Mouse (Mus musculus) erythroid progenitor cell, adult 5-6 weeks (primary cell): ENCODE results near the gene Lpar1. TPM values are rescaled to one million over a fixed set of nuclear protein-coding genes. Genes with fewer than 3 reads are reported as not detected.
"Not testable (repeated sequence)": the region's sequence is repeated elsewhere in the genome, so short reads cannot be mapped to it uniquely, and the experiment has no call there.

Experiments
- ATAC-seq: replicated peaks from 2 replicates; pipeline ENCODE4 v1.8.0; 2016; ENCODE audit warnings: moderate number of reproducible peaks, mild to moderate bottlenecking, moderate TSS enrichment, inconsistent platforms; ENCODE audit not compliant: poor library complexity, low FRiP score, severe bottlenecking
- total RNA-seq, 2 experiments: library from RNA; stranded (forward) in 1 of 2; stranded (reverse) in 1 of 2; fragments of 150-400 nt in 1 of 2; fragments of 186-747, 209-891 nt in 1 of 2; gene quantifications; 2 replicates each; pipeline versions ENCODE4 v1.2.3 to v1.2.4; 2015 to 2017; ENCODE audit warnings: low replicate concordance in 2 of 2

Lpar1 gene
- total RNA-seq, 2 experiments from 2014 or later: not detected

DNA sequence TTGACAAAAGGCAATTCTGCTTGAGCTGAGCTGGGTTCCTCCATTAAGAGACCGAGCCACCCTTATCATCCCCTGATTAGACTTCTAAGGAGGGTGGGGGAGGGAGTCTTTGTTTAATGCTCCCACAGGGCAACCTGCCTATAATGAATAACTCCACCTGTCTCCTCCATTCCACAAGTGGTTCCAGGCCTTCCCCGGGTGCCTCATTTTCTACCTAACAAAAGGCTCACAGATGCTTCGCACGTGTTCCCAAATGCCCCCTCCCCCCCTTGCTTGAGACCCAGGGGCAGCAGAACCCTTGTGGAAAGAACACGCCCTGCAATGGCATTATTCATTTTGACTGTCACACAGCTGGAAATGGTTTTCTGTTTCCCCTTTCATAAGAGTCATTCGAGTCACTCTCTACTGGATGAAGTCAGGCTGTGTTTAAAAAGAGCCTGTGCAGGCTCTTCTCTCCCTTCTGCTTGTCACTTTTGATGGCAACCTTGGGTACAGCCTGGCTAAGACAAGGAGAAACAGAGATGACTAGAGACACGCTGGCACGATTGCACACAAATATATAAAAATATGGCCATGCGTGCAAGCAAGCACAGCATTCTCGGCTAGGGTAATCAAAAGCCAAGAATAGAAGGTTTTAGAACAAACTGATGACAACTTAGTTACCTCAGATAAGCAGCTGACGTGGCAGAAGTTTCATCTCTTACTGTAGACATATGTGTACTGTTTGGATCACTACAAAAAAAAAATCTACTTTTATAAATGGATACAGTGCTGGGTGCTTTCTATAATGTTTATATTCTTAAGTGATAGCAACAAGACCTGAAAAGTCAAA is 7.0 kb downstream of the Lpar1 start:
- ATAC-seq: no peak

DNA sequence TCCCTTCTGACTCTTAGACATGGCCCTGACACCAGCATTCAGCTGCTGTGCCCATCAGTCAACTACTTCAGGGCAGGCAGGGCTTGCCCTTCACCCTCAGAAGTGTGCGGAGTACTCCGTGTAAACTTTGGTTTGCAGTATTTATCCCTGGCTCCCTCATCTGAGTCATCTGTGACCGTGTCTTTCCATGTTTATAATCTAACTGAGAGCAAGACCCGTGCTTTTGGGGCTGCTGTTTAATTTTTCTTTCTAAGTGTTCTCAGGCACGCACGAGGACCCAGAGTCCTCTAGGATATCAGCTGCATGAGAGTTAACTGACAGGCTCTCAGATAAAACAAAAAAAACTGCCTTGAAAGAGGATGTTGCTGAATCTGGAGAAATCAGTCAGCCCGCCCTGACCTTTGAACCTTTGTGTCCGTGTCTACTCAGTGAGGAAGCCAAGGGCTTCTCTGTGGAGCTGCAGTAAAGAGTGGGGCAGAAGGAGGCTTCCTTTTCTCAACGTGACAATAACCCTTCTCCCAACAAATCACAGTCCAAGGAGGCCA is 7.7 kb downstream of the Lpar1 start:
- ATAC-seq: no peak

DNA sequence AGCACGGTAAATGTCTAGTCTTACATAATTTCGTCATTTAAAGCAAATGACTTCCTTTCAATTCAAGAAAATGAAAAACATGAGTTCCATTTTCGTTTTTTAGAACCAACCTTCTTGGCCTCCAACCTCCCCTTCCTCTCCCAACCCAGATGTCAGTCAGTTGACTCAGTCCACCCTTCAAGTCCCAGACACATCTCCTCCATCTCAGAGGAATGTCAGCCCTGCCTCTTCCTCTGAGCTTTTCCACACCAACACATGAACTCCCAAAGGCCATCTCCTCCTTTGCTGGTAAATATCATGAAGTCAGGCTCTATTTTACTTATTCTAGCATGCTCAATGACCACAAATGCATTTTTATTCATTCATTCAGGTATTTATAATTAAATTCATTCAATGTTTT is 10.5 kb downstream of the Lpar1 start:
- ATAC-seq: no peak

DNA sequence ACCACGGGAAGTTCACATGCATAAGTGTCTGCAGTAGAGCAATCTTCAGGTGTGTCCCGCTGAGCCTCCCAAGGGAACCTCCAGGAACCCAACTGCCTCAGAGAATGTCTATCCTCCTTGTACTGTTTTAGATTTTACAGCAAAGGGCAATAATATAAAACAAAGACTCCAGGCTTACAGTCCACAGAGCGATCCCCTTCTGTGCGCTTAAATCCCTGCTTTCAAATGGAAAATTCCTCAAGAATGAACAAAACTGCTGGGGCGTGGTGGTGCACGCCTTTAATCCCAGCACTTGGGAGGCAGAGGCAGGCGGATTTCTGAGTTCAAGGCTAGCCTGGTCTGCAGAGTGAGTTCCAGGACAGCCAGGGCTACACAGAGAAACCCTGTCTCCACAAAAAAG is 11.0 kb downstream of the Lpar1 start:
- ATAC-seq: not testable (repeated sequence)

DNA sequence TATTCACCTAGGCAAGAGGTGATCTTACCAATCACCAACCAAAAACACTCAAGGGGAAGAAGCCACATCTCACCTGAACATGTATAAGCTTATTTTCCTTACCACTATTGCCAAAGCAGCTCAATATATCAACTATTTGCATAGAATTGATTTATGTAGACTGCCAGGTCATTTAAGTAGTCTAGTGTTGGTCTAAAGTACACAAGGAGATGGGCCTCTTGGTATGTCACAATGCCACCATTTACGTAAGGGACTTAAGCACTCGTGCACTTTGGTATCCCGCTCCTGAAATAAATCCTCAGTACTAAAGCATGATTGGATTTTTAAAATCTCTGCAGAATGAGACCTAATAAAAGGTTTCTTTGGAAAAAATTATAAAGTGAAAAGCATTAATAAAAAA is 12.9 kb downstream of the Lpar1 start:
- no peak for ATAC-seq

DNA sequence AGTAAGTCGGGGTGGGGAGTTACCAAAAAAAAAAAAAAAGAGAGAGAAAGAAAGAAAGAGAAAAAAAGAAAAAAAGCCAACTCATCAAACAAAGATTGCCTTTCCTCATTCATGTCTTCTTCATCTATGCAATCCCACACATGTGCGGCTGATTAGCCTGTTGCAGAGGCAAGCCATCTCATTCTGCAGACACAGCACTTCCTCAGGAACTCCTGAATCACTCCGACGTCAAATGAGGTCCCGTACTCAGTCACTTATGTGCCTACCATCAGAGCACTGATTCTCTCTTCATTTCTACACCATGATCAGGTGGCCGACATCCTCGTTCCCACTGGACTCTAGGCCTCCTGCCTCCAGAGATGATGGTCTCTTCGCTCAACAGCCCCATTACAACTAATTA is 13.3 kb downstream of the Lpar1 start:
- no peak for ATAC-seq

DNA sequence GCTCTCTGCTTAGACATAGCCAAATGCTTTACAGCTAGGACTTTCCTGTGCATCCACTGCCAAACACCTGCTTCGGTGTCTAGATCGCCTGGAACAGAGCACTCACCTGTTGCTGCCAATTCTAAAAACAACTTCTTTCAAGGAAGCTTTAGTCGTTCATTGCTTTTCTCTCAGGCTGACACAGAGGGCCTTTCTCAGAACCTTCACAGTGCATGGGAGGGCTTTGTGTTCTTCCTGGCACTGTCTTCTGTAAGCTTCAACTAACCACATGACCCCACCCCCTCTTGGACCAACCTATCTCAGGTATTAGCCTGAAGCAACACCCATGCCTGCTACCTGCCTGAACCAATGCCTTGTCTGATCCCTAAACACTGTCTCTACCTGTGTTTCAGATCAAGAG is 15.0 kb downstream of the Lpar1 start:
- ATAC-seq: no peak

DNA sequence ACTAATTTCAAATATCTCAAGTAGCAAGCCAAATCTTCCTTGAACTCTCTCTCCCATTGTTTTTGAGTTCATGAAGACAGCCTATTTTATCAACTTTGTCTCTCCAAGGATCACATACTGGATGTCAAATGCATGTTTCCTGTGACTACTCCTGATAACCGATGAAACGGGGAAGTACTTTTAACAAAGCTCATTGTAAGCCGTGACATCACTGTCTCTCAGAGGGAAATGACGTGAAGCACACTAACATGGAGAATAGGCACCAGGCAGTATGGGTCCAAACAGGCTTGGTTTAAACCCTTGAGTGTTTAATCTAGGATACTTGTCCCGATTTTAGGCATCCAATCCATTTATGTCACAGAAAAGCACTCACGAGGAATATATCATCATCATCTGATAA is 17.9 kb downstream of the Lpar1 start:
- no peak for ATAC-seq

DNA sequence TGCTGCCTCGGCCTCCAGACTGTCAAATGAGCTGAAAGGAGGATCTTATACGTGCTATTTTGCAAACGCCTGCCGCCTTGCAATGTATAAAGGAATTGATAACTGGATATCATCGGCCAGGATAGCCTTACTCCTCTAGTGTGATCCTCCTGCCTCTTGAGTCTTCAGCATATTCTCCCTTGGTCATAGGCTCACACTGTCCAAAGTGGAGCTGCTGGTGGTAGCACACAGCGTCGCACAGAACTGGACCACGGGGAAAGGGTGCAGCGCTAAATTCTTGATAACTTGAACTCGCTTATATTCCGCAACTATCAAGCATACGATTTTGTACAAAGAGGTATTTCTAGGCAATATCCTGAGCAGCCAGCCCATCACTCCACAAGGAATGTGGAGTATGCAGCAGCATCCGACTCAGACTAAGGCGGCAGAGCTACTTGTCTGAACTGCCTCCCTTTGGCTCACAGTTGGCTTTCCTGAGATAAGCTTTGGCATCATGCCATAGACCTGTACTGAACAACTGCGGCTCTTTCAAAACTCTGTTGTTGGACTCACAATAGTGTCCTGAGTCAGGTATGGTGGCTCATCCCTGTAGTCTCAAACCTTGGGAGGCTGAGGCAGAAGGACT is 18.9 kb downstream of the Lpar1 start:
- ATAC-seq: no peak

DNA sequence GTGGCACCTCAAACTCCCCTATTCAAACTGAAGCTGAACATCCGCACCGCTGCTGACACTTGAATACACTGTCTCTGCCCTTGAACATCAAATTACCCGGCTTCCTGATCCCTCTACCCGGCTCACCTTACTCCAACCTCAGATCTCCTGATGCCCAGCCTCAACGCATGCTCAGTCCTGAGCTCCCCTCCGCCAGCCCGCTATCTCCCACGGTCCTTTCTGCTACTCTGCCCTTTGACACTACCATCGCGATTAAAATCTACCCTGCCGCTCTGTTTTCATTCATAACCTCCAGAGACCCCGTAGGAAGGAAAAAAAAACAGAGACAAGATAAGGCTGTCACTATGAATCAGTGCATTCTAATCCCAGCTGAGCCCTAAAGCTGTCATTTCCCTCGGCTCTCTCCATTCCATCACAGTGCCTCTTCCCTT is 19.5 kb downstream of the Lpar1 start:
- ATAC-seq: no peak

DNA sequence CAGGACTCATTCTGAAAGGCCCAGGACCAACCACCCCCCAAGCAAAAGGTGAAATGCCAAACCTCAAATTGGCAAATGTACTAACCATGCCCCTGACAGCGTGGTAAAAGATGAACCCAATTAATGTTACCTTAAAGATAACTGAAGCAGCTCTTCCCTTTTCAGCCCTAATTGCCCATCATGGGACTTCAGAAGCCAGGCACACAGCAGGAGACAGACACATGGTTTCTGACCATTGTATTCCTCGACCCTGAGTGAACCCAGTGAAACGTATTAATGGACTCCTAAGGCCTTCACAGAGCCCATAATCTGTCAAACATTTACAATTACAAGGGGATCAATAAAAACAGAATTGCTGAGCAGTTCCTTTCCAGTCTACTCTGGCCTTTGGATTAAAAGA is 20.2 kb downstream of the Lpar1 start:
- no peak for ATAC-seq

DNA sequence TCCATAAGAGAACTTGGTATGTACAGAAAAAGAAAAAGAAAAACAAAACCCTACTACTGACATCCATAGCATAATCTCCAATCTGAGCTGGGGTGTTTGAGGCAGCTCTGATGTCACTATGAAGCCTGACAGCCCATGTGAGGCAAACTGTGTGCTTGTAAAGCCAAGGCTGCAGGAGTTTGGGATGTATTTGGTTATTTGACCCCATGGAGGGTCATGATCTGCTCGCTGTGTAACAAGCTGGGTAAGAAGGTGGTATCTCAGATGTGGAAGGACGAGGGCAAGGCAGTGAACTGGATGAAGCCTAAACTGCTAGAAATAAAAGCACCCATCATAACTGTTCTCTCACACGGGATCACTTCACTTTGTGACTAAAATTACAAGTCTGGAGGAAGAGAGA is 21.4 kb downstream of the Lpar1 start:
- ATAC-seq: no peak

DNA sequence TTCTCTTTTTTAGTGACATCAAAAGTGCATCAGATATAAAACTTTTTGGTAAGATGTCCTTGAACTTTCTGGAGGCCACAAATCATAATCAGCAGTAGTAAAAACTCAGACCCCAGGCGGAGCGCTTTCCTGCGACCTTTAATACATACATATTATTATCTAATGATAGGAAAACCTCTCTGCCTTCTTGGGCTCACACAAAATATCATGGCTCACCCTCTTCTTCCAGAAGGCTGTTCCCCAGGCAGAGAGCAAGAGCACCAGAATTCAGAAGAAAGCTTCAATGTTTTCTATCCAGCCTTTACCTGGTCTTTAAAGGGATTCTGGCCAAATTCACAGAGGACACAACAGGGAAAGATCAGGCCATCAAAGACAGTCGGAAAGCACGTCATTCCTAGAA is 23.0 kb downstream of the Lpar1 start:
- no peak for ATAC-seq

DNA sequence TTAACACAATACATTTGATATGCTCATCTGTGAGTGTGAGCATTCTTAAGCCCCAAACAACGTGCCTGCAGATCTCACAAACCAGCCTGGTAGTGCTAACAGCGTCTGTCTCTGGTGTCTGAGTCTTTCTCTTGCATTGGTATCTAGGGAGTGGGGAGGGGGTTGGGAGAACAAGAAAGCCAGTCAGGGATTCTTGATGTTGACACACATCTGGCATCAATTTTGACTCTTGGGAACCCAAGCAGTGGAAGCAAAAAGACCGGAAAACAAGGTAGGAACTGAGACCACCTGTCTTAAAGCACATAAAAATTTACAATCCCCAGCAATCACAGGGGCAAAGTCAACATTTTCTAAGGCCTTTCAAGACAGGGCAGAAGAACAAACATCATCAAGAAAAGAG is 23.4 kb downstream of the Lpar1 start:
- no peak for ATAC-seq

DNA sequence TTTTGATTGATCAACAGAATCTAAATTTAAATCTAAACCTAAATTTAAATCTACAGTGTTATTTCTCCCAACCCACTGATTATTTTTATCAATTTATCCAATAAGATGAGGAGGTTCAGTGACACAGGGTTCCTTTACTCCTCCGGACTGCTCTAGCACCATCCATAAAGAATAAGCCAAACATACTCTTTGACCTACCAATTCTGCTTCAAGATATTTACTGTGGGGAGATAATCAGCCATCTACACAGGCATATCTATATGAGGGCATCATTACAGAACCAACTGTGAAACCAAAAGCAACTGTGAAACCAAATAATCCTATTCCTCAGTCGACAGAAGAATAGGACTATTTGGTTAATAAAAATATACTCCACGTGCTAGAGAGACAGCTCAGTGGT is 25.8 kb downstream of the Lpar1 start:
- no peak for ATAC-seq

DNA sequence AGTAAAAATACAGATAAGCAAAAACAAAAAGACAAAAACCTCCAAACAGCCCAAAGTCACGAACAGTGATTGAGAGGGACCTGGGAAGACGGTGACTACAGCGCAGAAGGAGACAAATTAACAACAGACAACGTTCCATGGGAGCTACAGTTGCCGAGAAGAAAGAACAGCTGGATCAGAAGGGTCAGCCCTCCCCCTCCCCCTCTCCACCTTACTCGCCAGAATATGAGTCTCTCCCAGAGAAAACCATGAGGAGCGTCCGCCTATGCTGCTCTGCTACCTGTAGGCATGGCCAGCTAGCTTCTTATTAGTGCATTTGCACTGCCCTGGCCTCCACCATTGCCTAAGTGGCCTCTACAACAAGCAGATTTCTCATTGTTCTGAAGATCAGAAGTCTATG is 32.6 kb downstream of the Lpar1 start:
- ATAC-seq: no peak

DNA sequence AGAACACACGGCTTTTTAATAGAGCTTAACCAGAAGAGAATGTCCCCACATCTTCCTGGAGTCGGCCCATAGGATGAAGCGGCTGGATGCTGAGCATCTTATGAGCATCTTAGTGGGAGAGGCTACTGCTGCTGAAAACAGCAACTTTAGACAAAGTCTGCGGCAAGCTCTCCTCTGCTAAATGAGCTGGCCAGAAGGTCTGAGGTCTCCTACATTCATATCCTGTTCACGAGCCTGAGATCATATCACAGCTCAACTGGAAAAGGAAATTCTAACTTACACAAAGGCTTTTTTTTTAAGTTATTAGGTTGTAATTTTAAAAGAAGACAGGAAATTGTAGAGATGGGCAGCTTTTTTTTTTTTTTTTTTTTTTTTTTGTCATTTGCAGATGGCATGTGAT is 33.2 kb downstream of the Lpar1 start:
- no peak for ATAC-seq

DNA sequence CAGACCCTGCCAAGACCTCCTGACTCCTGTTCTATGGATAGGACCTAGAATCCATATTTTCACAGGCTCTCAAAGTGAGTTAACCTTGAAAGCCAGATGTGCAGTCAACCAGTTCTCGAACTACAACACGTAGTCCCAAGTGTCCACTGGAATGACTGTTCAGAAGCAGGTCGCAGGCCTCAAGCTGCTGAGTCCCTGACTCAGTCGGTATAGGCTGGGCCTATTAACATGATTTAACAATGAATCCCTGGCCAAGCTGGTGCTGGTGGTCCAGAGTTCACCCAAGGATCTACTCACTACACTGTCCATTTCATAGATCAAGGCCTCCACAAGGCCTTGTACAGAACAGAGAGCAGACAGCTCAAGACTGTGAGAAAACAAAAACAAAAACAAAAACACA is 33.8 kb downstream of the Lpar1 start:
- no peak for ATAC-seq

DNA sequence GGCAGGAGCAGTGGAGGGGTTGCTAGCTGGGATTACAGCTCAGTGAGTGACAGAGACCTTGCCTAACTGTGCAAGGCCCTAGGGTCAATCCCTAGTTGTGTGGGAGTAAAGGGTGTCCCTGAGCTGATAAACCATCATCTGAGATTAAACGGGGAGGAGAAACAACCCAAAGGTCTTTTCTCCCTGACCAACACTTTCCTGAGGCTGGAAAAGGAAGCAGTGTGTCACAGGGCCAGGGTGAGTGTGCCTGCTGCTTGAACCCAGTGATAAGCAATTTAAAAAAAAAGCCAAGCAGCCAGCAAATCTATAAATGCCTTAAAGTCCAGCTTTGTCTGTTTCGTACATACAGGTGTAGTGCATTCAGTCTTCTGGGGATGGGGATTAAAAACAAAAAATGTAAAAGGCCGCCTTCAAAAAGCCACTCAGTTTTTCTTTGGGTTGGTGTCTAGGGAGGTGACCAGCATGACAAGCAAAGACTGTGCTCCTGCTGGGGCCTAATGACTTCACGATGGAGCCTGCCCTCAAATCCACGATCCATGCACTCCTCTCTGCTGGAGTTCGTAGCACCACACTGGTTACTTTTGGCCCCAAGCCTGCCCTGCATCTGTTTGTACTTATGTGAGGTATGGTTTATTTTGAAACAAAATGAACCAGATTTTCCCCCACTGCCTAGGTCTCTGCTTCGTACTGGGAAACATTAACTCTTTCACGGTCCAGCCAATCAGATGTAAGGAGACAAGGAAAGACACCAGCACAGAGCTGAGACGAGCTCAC is 35.3 kb downstream of the Lpar1 start:
- no peak for ATAC-seq

DNA sequence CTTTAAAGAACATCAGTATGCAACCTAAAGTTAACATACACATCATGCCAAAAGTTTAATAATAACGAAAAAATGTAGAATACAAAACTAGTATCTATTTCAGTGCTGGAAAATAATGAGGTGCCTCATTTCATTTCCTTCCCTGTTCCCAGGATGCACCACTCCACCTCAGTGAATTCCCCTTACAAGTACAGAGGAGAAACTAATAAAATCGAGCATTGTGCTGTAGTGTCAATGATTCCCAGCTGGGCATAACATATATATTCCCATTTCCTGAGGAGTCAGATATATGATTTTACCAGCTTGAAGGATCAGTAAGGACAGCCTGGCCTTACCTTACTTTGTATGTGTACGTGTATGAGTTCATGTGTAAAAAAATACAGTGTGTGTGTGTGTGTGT is 36.9 kb downstream of the Lpar1 start:
- ATAC-seq: no peak

DNA sequence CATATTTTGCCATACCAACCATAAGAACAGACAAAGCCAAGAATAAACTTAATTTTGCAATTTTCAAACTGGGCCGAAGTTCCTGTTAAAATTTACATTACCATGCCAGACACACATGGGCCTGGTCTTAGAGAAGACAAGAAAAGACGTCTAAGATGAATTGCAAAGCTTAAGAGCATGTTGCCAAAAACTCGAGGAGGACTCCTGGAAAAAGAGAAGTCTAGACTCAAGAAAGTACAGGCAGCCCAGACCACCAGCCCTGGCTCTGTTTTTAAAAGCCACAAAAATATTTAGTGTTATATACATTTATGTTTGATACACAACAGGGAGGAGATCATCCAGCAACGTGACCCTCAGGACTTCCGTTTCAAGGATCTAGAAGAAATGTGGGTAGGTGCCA is 37.5 kb downstream of the Lpar1 start:
- ATAC-seq: no peak
